Mouse (Mus musculus) frontal cortex, adult 2 months (tissue): ENCODE measurements at regions not wholly inside any gene's neighbourhood (a gene's known extent, or its start where the extent isn't known, plus 50 kb on each side); places are given as distances from the start of the nearest gene placed in this dataset.
A peak's percentile ranks its signal among the peaks of the same experiment; 100 is the strongest.

ENCODE experiments used
- DNase-seq, 2 experiments: peaks; one replicate each; pipeline ENCODE4 v3.0.0; 2022; ENCODE audit warnings: low spot score in 1 of 2; ENCODE audit errors: extremely low spot score in 1 of 2

DNA sequence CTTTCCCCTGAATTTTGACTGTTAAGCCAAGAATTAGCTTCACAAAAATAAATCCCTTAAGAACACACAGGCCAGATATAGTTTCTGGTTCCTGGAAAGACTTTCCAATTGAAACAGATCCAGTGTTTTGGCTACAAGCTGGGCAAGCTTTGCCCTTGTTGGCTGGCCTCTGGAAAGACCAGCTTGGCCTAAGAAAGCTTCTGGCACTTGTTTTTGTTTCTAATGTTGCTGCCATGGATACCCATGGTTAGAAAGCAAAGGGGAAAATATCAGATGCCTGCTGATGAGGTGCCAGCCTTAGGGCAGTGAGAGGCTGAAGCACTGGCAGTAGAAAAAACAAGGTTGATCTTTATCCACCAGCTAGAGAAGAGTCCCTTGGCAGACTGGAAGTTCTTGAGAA lies 228.2 kb downstream of the Klhl13 start:
- peak in 1 of 2 experiments; percentile 6 for DNase-seq

DNA sequence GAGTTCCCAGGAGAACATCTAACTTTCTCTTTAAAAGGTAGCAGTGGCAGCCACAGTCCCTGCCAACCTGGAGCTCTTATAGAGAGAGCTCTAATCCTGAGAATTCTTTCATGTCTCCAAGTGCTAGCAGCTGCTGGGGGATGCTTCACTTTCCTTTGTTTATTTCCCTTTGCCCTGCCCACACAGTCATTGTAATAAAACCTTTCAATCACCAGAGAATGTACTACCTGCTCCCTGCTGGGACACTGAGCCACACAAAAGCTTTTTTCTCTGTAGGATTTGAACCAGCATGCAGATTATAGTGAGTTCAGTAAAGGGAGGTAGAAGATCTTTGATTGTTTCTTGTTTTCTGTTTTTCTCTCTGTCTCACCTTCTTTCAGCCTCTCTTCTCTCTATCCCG lies 269.0 kb downstream of the Klhl13 start:
- DNase-seq, result no peak

DNA sequence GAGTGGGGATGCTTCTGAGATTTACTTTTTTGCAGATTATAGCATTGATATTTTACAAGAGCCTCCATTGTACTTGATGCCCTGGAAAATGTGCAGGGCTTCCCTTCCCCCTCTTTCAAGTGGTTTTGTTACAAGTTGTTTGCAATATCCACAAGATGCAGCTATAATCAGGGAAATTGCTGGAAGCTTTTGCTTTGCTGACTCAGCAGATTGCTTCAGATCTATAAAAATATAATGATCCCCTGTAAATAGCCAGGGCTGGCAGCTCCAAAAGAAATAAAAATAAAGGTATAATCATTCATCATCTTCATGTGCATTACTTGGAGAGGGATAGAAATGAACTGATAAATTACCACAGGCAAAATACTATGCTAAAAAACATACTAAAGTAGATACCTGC lies 272.1 kb downstream of the Klhl13 start:
- no peak for DNase-seq

DNA sequence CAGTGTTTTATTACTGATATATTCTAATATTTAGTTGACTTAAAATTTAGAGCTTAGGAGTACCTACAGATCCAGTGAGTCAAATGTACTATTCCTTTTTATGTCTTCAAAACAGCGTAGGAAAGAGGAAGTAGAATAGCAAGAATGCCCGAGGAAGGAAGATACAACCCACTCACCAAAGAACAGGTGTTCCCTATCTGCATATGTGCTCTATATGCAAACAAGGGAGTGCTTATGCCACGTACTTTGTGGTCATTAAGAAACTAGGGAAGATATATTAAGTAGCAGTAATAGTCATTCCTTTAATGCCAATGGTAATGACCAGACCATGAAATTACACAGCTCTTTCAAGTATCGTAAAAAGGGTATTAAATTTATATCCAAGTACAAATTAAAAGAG lies 298.4 kb downstream of the Klhl13 start:
- no peak for DNase-seq

GRCm38 (mm10) chrX:23027622-23028021 lies 337.3 kb downstream of the Klhl13 start:
- DNase-seq, result peak in 1 of 2 experiments; percentile 12

DNA sequence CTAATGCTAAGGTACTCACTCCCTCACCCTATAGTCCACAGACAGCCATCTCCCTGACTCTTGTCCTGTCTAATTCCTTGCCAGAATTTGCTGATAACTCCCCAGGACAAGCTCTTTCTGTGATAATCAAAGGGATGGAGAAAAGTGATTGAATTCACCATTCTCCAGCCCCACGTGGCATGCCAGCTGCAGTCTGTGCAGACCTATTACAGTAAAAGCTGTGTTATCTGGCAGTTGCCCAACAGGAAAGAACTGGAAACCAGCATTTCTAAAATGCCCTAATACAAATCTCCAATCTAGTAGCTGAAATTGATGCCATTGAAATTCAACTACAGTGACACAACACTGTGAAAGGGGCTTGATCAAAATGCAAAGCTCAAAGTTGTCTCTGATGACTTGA lies 349.3 kb downstream of the Klhl13 start:
- no peak for DNase-seq

DNA sequence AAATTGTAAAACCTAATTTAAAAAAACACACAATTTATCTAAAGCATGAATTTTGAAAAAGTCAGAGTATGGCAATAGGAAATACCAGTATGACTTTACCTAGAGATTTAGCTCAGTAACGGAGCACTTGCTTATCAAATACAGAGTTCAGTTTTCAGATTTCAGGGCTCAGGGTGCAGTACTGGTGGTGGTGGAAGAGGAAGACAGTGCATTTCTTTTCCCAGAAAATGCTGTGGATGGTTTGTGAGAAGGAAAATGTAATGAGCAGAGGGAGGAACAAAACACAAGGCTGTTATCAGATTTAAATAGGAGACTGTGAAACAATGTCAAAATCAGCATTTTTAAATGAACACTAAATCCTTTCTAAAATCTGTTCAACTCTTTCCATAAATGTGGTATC lies 349.8 kb downstream of the Klhl13 start:
- no peak for DNase-seq
